Mouse (Mus musculus): ENCODE measurements around the gene Fam189a2. TPM values are rescaled to one million over a fixed set of nuclear protein-coding genes. Genes with fewer than 3 reads are reported as not detected.

Fam189a2 gene
- total RNA-seq, 1 experiment from 2014 or later: 0.50 TPM

Other genes with a start within 250 kb of the Fam189a2 start
- gene Tjp2, start 194.0 kb upstream of the Fam189a2 start, total RNA-seq (2017): 13.5 and 13.7 TPM in 2 replicates
- 27.8 and 29.7 TPM in 2 replicates for gene Fxn, start 249.6 kb upstream of the Fam189a2 start, total RNA-seq (2017)

All from hematopoietic stem cell, adult 5-6 weeks (primary cell).